Mouse (Mus musculus) midbrain, embryonic 11.5 days (tissue): ENCODE data around the gene Epb41l5. TPM values are rescaled to one million over a fixed set of nuclear protein-coding genes. Genes with fewer than 3 reads are reported as not detected.

Source experiments
- ATAC-seq: fragments of 200-750 bp; cut with Nextera tagmentation; 2 replicates; pipeline ENCODE4 v1.8.0; 2017; ENCODE audit warnings: moderate TSS enrichment, moderate library complexity; ENCODE audit not compliant: low FRiP score
- DNase-seq: peaks from one replicate; pipeline ENCODE4 v3.0.0; 2015; ENCODE audit warnings: low spot score; ENCODE audit errors: missing footprints
- H3K27ac ChIP-seq: fragments of 300-500 bp; sonication (generic); 2 replicates; pipeline ENCODE4 v1.5.1; 2014; ENCODE audit warnings: low read depth, low read length
- H3K27me3 ChIP-seq: fragments of 300-500 bp; sonication (generic); 2 replicates; pipeline ENCODE4 v1.6.1; 2014; ENCODE audit warnings: mild to moderate bottlenecking, low read length, moderate library complexity, mixed read lengths; ENCODE audit not compliant: control insufficient read depth, insufficient read depth
- H3K36me3 ChIP-seq: fragments of 300-500 bp; sonication (generic); 2 replicates; pipeline ENCODE4 v1.6.1; 2014; ENCODE audit warnings: mild to moderate bottlenecking, low read length, moderate library complexity, mixed read lengths; ENCODE audit not compliant: control insufficient read depth, insufficient read depth
- H3K4me1 ChIP-seq: fragments of 300-500 bp; sonication (generic); 2 replicates; pipeline ENCODE4 v1.6.1; 2014; ENCODE audit warnings: low read length; ENCODE audit not compliant: control insufficient read depth, insufficient read depth
- H3K4me2 ChIP-seq: fragments of 300-500 bp; sonication (generic); 2 replicates; pipeline ENCODE4 v1.6.1; 2014; ENCODE audit warnings: mild to moderate bottlenecking, moderate library complexity
- H3K4me3 ChIP-seq: fragments of 300-500 bp; sonication (generic); 2 replicates; pipeline ENCODE4 v1.5.1; 2014; ENCODE audit warnings: low read depth, low read length
- H3K9ac ChIP-seq: fragments of 300-500 bp; sonication (generic); 2 replicates; pipeline ENCODE4 v1.6.1; 2014; ENCODE audit warnings: low read length
- H3K9me3 ChIP-seq: fragments of 300-500 bp; sonication (generic); 2 replicates; pipeline ENCODE4 v1.6.1; 2016; ENCODE audit warnings: low read length; ENCODE audit not compliant: control insufficient read depth
- WGBS: fragments of 180-500 bp; shearing (Covaris S2); extraction: QIAGEN DNeasy Blood & Tissue Kit; methylation state at CpG from one replicate; pipeline ENCODE4 v1.1.7; 2014; 5-methylcytosine and 5-hydroxymethylcytosine counted together
- polyA plus RNA-seq: library from polyadenylated mRNA; unstranded; fragments of >200 nt; fragmentation: Nextera tagmentation; extraction: Ambion mirVana; gene quantifications from 2 replicates; pipeline ENCODE4 v1.2.1, GENCODE M21; 2014

Epb41l5 gene
- polyA plus RNA-seq, 1 experiment from 2014 or later = 48.9 TPM

- no peaks in the 10 kb centered on the region for H3K4me1 ChIP-seq
- no peak for ATAC-seq
- WGBS = 85% methylated on average over 4 of the region's 4 CpGs
These were observed 91.0 kb downstream of the Epb41l5 start for GRCm38 (mm10) chr1:119557641-119558395.

DNA sequence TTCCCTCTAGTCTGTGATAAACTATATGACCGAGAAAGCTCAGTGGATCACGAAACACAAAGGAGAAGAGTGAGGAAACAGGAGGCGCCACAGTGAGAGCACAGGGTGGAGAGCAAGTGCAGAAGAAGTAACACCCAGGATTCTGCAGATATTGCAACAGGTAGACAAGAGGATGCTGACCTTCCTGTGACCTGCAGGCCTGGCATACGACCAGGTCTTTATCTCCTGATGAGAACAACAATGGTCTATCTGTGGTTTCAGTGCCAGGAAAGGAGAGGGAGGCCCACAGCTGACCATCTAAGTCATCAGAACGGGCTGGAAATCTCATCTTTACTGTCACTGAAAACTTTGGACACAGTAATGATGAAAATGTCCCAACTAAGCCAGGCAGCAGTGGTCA is 93.1 kb downstream of the Epb41l5 start:
- DNase-seq = no peak
- no peak for ATAC-seq
- Histone ChIP-seq H3K36me3 (peaks cover 5% of the 10 kb centered on the region; the same call in 1 of the 2 replicates), H3K4me3 (no peak overlapping the region), H3K27ac (no peak overlapping the region), H3K4me2 (no peak overlapping the region), H3K27me3 (no peaks in the 10 kb centered on the region), H3K9ac (no peak overlapping the region), H3K4me1 (no peaks in the 10 kb centered on the region), H3K9me3 (no peaks in the 10 kb centered on the region)
- 83% methylated on average over 5 of the region's 5 CpGs for WGBS

More at GRCm38 (mm10) chr1:119557641-119558395, 91.0 kb downstream of the Epb41l5 start:
- Histone ChIP-seq H3K27ac (no peak overlapping the region), H3K4me3 (no peak overlapping the region), H3K4me2 (no peak overlapping the region), H3K36me3 (peaks cover 9% of the 10 kb centered on the region; the same call in 1 of the 2 replicates), H3K9ac (no peak overlapping the region), H3K27me3 (no peaks in the 10 kb centered on the region), H3K9me3 (no peaks in the 10 kb centered on the region)
- DNase-seq = no peak

- DNase-seq (no peak), ATAC-seq (no peak)
- Histone ChIP-seq H3K9me3 (no peaks in the 10 kb centered on the region), H3K4me1 (no peaks in the 10 kb centered on the region), H3K4me2 (no peak overlapping the region), H3K36me3 (0 out of 2 replicates have a peak, but pooled peaks cover 5% of the 10 kb centered on the region), H3K9ac (no peak overlapping the region), H3K27me3 (no peaks in the 10 kb centered on the region), H3K27ac (no peak overlapping the region), H3K4me3 (no peak overlapping the region)
- 95% methylated on average over 1 of the region's 1 CpGs for WGBS
These were observed 97.1 kb downstream of the Epb41l5 start for GRCm38 (mm10) chr1:119551651-119552050.

GRCm38 (mm10) chr1:119550064-119550463 is 98.7 kb downstream of the Epb41l5 start:
- H3K27ac ChIP-seq = no peak overlapping the region
- H3K27me3 ChIP-seq = no peaks in the 10 kb centered on the region
- H3K9me3 ChIP-seq = no peaks in the 10 kb centered on the region
- DNase-seq = no peak
- 85% methylated on average over 2 of the region's 2 CpGs for WGBS
- 0 out of 2 replicates have a peak, but pooled peaks cover 5% of the 10 kb centered on the region for H3K36me3 ChIP-seq
- H3K4me3 ChIP-seq = no peak overlapping the region
- H3K9ac ChIP-seq = no peak overlapping the region
- no peak for ATAC-seq
- H3K4me2 ChIP-seq = no peak overlapping the region
- no peaks in the 10 kb centered on the region for H3K4me1 ChIP-seq

DNA sequence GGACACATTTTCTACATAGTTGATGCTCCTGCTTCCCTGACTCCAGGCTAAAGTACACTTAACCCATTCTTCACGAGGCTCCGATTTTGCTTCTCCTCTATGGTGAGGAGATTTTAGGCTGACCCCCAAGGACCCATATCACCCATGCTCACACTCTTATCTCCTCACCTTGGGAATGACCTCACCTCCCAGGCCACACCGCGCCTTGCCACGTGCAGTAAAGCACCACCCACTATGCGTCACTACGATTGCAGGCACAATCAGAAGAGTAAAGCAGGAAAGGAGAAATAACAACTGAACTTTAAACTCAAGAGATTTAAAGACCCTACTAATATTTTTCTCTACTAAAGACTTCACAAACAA is 99.5 kb downstream of the Epb41l5 start:
- no peaks in the 10 kb centered on the region for H3K27me3 ChIP-seq
- ATAC-seq (no peak), DNase-seq (no peak)
- 0 out of 2 replicates have a peak, but pooled peaks cover 5% of the 10 kb centered on the region for H3K36me3 ChIP-seq
- no peak overlapping the region for H3K4me3 ChIP-seq
- 93% methylated on average over 7 of the region's 7 CpGs for WGBS
- no peak overlapping the region for H3K9ac ChIP-seq
- H3K27ac ChIP-seq = no peak overlapping the region
- no peak overlapping the region for H3K4me2 ChIP-seq
- no peaks in the 10 kb centered on the region for H3K9me3 ChIP-seq
- H3K4me1 ChIP-seq = no peaks in the 10 kb centered on the region

DNA sequence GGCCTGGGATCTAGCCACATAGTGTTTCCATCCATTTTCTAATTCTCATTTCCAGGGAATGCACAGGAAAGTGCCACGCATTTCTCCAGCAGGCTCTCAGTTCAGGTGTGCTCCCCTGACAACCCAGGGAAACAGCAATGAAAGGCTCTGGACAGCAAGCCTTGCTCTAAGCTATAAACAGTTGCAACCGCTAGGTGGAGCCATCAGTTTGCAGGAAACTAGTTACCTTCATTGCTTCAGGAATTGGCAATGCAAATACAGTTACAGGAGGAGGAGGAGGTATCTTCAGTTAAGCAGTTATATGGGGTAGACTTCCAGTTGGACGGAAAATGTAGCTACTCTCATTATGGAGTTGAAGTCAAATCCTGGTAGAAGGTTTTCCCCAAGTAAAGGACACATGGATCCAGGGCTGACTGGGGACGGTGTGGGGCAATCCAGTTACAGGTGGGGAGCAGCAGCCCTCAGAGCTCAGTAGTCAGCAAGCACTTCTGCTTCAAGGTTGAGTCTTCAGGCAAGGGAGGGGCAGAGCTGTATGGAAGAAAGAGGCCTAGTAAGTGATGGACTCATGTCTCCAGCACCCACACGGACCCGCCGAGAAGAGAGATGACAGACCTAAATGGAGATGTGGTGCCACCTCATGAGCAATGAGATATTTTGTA is 100.0 kb downstream of the Epb41l5 start:
- peak; percentile 38; the same call in 1 of the 2 replicates for ATAC-seq
- no peaks in the 10 kb centered on the region for H3K9me3 ChIP-seq
- peak; percentile 94 for DNase-seq
- no peak overlapping the region for H3K27ac ChIP-seq
- H3K36me3 ChIP-seq = 0 out of 2 replicates have a peak, but pooled peaks cover 4% of the 10 kb centered on the region
- H3K9ac ChIP-seq = no peak overlapping the region
- no peaks in the 10 kb centered on the region for H3K27me3 ChIP-seq
- 75% methylated on average over 7 of the region's 7 CpGs for WGBS
- no peaks in the 10 kb centered on the region for H3K4me1 ChIP-seq
- no peak overlapping the region for H3K4me2 ChIP-seq
- H3K4me3 ChIP-seq = no peak overlapping the region

DNA sequence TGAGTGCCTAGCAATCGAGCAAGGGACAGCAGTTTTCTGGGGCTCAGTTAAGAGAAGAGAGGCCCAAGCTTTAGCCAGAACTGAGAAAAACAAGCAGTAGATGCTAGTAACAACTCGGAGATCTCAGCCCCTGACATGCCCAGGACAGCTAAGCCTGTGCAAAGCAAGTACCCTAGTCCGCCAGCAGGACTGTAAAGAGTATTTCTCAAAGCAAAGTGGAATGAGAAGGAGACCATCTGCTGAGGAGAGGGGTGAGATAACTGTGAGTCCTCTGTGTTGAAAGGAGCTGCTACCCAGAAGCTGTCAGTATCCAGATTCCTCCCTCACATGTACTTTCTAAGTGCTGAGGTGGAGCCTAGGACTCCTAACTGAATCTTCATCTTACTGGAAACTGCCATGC is 102.3 kb downstream of the Epb41l5 start:
- H3K9ac ChIP-seq = no peak overlapping the region
- ATAC-seq = no peak
- no peak overlapping the region for H3K4me3 ChIP-seq
- 88% methylated on average over 3 of the region's 3 CpGs for WGBS
- no peak overlapping the region for H3K4me2 ChIP-seq
- no peaks in the 10 kb centered on the region for H3K4me1 ChIP-seq
- DNase-seq = no peak
- H3K27me3 ChIP-seq = no peaks in the 10 kb centered on the region
- 0 out of 2 replicates have a peak, but pooled peaks cover 3% of the 10 kb centered on the region for H3K36me3 ChIP-seq
- H3K27ac ChIP-seq = no peak overlapping the region
- no peaks in the 10 kb centered on the region for H3K9me3 ChIP-seq

GRCm38 (mm10) chr1:119545671-119546070 is 103.1 kb downstream of the Epb41l5 start:
- Histone ChIP-seq H3K9ac (no peak overlapping the region), H3K4me2 (no peak overlapping the region), H3K4me1 (no peaks in the 10 kb centered on the region), H3K27ac (no peak overlapping the region), H3K9me3 (no peaks in the 10 kb centered on the region), H3K4me3 (no peak overlapping the region), H3K36me3 (no peaks in the 10 kb centered on the region), H3K27me3 (no peaks in the 10 kb centered on the region)
- ATAC-seq (no peak), DNase-seq (no peak)
- 95% methylated on average over 4 of the region's 4 CpGs for WGBS

DNA sequence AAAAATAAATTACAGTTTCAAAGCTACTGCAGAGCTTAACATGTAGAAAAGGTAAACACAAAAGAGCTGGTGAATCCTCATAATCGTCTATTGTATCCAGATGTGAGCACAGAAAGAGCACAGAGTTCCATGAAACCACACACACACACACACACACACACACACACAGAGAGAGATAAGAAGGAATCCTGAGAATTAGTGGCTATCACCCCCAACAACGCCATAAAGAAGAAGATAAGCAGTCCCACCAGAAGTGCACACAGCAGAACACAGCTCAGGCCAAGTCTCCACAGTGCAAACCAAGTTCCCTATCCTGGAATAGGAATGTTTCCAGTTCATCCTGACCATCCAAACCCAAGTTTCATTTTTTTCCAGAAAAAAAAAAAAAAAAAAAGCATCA is 103.6 kb downstream of the Epb41l5 start:
- no peak for ATAC-seq
- H3K36me3 ChIP-seq = no peaks in the 10 kb centered on the region; the same call in 1 of the 2 replicates
- WGBS = 81% methylated on average over 2 of the region's 2 CpGs

More for the DNA sequence above, 103.6 kb downstream of the Epb41l5 start:
- Histone ChIP-seq H3K4me3 (no peak overlapping the region), H3K9me3 (no peaks in the 10 kb centered on the region), H3K9ac (no peak overlapping the region), H3K4me1 (no peaks in the 10 kb centered on the region), H3K4me2 (no peak overlapping the region), H3K27me3 (no peaks in the 10 kb centered on the region), H3K27ac (no peak overlapping the region)
- no peak for DNase-seq
